Mouse (Mus musculus) limb, embryonic 11.5 days (tissue): Measurements from ENCODE around the gene Ak2. TPM values are rescaled to one million over a fixed set of nuclear protein-coding genes. Genes with fewer than 3 reads are reported as not detected.
A peak's percentile ranks its signal among the peaks of the same experiment; 100 is the strongest.

Source experiments
- ATAC-seq: fragments of 200-750 bp; cut with Nextera tagmentation; 2 replicates; pipeline ENCODE4 v1.8.0; 2017; ENCODE audit warnings: low read depth; ENCODE audit not compliant: insufficient number of reproducible peaks, low FRiP score, low TSS enrichment
- DNase-seq: peaks from one replicate; pipeline ENCODE4 v3.0.0-alpha.2; 2015; ENCODE audit warnings: low spot score
- H3K27ac ChIP-seq: fragments of 300-500 bp; sonication (generic); replicated peaks from 2 replicates; pipeline ENCODE4 v1.5.1; 2014; ENCODE audit warnings: low read depth, mild to moderate bottlenecking, low read length
- H3K27me3 ChIP-seq: fragments of 300-500 bp; sonication (generic); 2 replicates; pipeline ENCODE4 v1.6.1; 2014; ENCODE audit warnings: mild to moderate bottlenecking, low read length, mixed read lengths; ENCODE audit not compliant: control insufficient read depth, insufficient read depth
- H3K36me3 ChIP-seq: fragments of 300-500 bp; sonication (generic); 2 replicates; pipeline ENCODE4 v1.6.1; 2014; ENCODE audit warnings: mild to moderate bottlenecking, low read length, moderate library complexity, mixed read lengths; ENCODE audit not compliant: control insufficient read depth, insufficient read depth
- H3K4me1 ChIP-seq: fragments of 300-500 bp; sonication (generic); 2 replicates; pipeline ENCODE4 v1.6.1; 2014; ENCODE audit warnings: low read length, mixed read lengths; ENCODE audit not compliant: control insufficient read depth, insufficient read depth
- H3K4me2 ChIP-seq: fragments of 300-500 bp; sonication (generic); 2 replicates; pipeline ENCODE4 v1.6.1; 2014; ENCODE audit warnings: low read depth, mild to moderate bottlenecking, moderate library complexity; ENCODE audit not compliant: severe bottlenecking
- H3K4me3 ChIP-seq: fragments of 300-500 bp; sonication (generic); 2 replicates; pipeline ENCODE4 v1.5.1; 2014; ENCODE audit warnings: low read depth, low read length
- H3K9ac ChIP-seq: fragments of 300-500 bp; sonication (generic); 2 replicates; pipeline ENCODE4 v1.6.1; 2014; ENCODE audit warnings: mild to moderate bottlenecking, low read length
- H3K9me3 ChIP-seq: fragments of 300-500 bp; sonication (generic); 2 replicates; pipeline ENCODE4 v1.6.1; 2016; ENCODE audit warnings: low read length; ENCODE audit not compliant: control insufficient read depth
- WGBS: fragments of 180-500 bp; shearing (Covaris S2); extraction: QIAGEN DNeasy Blood & Tissue Kit; methylation state at CpG from one replicate; pipeline ENCODE4 v1.1.7; 2014; 5-methylcytosine and 5-hydroxymethylcytosine counted together
- polyA plus RNA-seq: library from polyadenylated mRNA; unstranded; fragments of >200 nt; fragmentation: Nextera tagmentation; extraction: Ambion mirVana; gene quantifications from 2 replicates; pipeline ENCODE4 v1.2.1, GENCODE M21; 2014

Ak2 gene
- polyA plus RNA-seq, 1 experiment from 2014 or later, result 176 TPM

- H3K27me3 ChIP-seq, result no peaks in the 10 kb centered on the region
- H3K4me3 ChIP-seq, result peak overlapping the region; percentile 66
- ATAC-seq, result peak; percentile 92
- peaks cover 10% of the 10 kb centered on the region for H3K4me1 ChIP-seq
- peak overlapping the region; percentile 96 for H3K4me2 ChIP-seq
- H3K36me3 ChIP-seq, result no peaks in the 10 kb centered on the region
- H3K9me3 ChIP-seq, result no peaks in the 10 kb centered on the region
- peak overlapping the region; percentile 87 for H3K9ac ChIP-seq
- 5% methylated on average over 34 of the region's 44 CpGs for WGBS
- H3K27ac ChIP-seq, result peak overlapping the region; percentile 73
- peak; percentile 97 for DNase-seq
Measured at GRCm38 (mm10) chr4:129057533-129058206, 65.9 kb downstream of the Ak2 start.

DNA sequence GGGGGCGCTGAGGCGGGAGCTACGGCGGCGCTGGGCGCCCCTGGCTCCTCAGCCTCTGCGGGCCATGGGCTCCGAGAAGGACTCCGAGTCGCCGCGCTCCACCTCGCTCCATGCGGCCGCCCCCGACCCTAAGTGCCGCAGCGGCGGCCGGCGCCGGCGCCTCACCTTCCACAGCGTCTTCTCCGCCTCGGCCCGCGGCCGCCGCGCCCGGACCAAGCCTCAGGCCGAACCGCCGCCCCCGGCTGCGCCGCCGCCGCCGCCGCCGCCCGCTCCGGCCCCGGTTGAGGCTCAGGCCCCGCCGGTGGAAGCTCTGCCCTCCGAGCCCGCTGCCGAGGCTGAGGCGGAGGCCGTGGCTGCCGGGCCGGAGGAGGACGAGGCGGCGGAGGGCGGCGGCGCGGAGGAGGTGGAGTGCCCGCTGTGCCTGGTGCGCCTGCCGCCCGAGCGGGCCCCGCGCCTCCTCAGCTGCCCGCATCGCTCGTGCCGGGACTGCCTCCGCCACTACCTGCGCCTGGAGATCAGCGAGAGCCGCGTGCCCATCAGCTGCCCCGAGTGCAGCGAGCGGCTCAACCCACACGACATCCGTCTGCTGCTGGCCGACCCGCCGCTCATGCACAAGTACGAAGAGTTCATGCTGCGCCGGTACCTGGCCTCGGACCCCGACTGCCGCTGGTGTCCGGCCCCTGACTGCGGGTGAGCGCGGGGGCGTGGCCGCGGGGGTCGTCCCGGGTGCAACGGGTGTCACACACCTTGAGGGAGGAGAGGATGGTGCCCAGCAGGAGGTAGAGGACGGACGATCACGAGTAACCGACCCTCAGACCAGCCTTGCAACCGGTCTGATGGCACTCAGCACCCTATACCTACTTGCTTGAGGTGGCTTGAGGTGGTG lies 66.7 kb downstream of the Ak2 start, which contains the start of gene Rnf19b:
Gene Rnf19b (plus strand): TSS at position 65 of the 886 bp plus-strand sequence.
- peak within 1 kb of the TSS; percentile 73 for H3K27ac ChIP-seq
- 0% methylated on average over 50 of the region's 107 CpGs for WGBS
- peak; percentile 86 for ATAC-seq

GRCm38 (mm10) chr4:129059125-129059551 lies 67.4 kb downstream of the Ak2 start:
- no peaks in the 10 kb centered on the region for H3K27me3 ChIP-seq
- no peaks in the 10 kb centered on the region for H3K9me3 ChIP-seq
- H3K9ac ChIP-seq, result peak overlapping the region; percentile 87
- H3K4me2 ChIP-seq, result peak overlapping the region; percentile 96
- peaks cover 10% of the 10 kb centered on the region for H3K4me1 ChIP-seq
- peak; percentile 51 for DNase-seq
- H3K27ac ChIP-seq, result no peak overlapping the region
- ATAC-seq, result no peak
- no peaks in the 10 kb centered on the region for H3K36me3 ChIP-seq
- peak overlapping the region; percentile 66 for H3K4me3 ChIP-seq
- WGBS, result 5% methylated on average over 13 of the region's 13 CpGs

More for the DNA sequence above, 66.7 kb downstream of the Ak2 start, which contains the start of gene Rnf19b:
- Histone ChIP-seq H3K4me3 (peak within 1 kb of the TSS; percentile 66), H3K4me2 (peak within 1 kb of the TSS; percentile 96), H3K27me3 (no peaks in the 10 kb centered on the region), H3K4me1 (peaks cover 10% of the 10 kb centered on the region), H3K36me3 (no peaks in the 10 kb centered on the region), H3K9ac (peak within 1 kb of the TSS; percentile 87), H3K9me3 (no peaks in the 10 kb centered on the region)
- peak; percentile 69 for DNase-seq

GRCm38 (mm10) chr4:129059922-129060321 lies 68.2 kb downstream of the Ak2 start:
- Histone ChIP-seq H3K9me3 (no peaks in the 10 kb centered on the region), H3K9ac (no peak overlapping the region), H3K36me3 (no peaks in the 10 kb centered on the region), H3K4me1 (peaks cover 10% of the 10 kb centered on the region), H3K4me2 (peak overlapping the region; percentile 96), H3K4me3 (no peak overlapping the region), H3K27ac (no peak overlapping the region), H3K27me3 (no peaks in the 10 kb centered on the region)
- 35% methylated on average over 4 of the region's 4 CpGs for WGBS
- ATAC-seq, result no peak
- DNase-seq, result no peak

Other genes with a start within 250 kb of the Ak2 start
- 0.06 and 0.28 TPM in 2 replicates for gene A3galt2, start 236.6 kb upstream of the Ak2 start, polyA plus RNA-seq
- 44.7 TPM in 2 replicates for gene Zfp362, start 185.9 kb upstream of the Ak2 start, polyA plus RNA-seq
- gene Trim62, start 108.4 kb upstream of the Ak2 start, polyA plus RNA-seq, result 10.3 and 11.7 TPM in 2 replicates
- gene Azin2, start 29.5 kb upstream of the Ak2 start, polyA plus RNA-seq, result 14.9 and 15.4 TPM in 2 replicates
- 9.6 and 9.8 TPM in 2 replicates for gene Rnf19b, start 66.3 kb downstream of the Ak2 start, polyA plus RNA-seq
- gene Tmem54, start 113.6 kb downstream of the Ak2 start, polyA plus RNA-seq, result 4.3 and 4.6 TPM in 2 replicates
- 0.19 and 0.23 TPM in 2 replicates for gene Hpca, start 130.1 kb downstream of the Ak2 start, polyA plus RNA-seq
- 3.7 and 4.5 TPM in 2 replicates for gene Fndc5, start 145.0 kb downstream of the Ak2 start, polyA plus RNA-seq
- 30.5 and 32.3 TPM in 2 replicates for gene S100pbp, start 197.8 kb downstream of the Ak2 start, polyA plus RNA-seq
- gene Yars, start 197.8 kb downstream of the Ak2 start, polyA plus RNA-seq, result 83.1 and 84.8 TPM in 2 replicates